Mouse (Mus musculus): Measurements from ENCODE around the gene Rbpms2. TPM values are rescaled to one million over a fixed set of nuclear protein-coding genes. Genes with fewer than 3 reads are reported as not detected.

Gene Rbpms2
- polyA plus RNA-seq (2011; ENCODE audit: insufficient read depth, insufficient read length, low read depth, missing spikeins) = 162 and 174 TPM in 2 replicates

DNA sequence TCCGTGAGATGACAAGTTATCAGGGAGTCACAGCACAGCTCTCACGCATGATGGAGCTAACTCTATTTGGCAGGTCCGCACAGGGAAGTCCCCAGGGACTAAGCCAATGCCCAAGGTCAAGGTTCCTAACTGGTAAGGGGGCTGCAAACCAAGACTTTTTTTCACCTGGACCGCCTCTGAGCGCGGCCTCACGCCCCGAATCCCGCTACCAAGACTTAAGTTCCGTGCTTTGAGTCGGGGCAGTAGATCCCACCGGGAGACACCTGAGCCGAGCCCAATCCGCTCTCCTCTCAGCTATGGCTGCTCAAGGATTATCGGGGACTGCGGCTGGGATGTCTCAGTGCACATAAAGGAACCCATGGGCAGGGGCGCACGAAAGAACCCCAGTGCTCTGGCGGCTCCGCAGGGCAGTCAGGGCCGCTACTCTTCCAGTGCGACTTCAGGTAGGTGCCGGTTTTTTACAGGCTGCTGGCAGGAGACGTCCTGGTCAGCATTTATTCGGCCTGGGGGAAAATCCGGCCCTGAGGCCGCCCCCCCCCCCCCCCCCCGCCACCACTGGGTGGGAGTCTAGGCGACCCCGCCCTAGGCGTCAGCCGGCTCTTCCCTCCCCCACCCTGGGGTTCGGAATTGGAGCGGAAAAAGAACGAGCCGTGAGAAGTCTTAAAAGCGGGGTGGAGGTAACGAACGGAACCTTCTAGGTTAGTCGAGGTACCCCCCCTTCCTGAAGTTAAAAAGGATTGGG is at the start of gene Rbpms2:
TSS of gene Rbpms2 (plus strand) at position 624 of the 742 bp plus-strand sequence.
- H3K9ac ChIP-seq (ENCODE audit: low read depth, poor library complexity, severe bottlenecking) = peak within 1 kb of the TSS; percentile 85
- H3K4me1 ChIP-seq (ENCODE audit: control insufficient read depth, insufficient read depth, low read length) = no peaks in the 10 kb centered on the region
- H3K36me3 ChIP-seq (ENCODE audit: control insufficient read depth, insufficient read depth, low read length, poor library complexity, severe bottlenecking) = no peaks in the 10 kb centered on the region
- H3K27ac ChIP-seq (ENCODE audit: insufficient read depth, low read length) = peak within 1 kb of the TSS; percentile 91
- TF ChIP-seq CTCF (IDR thresholded peaks at IDR 0.05; ENCODE audit: low read depth, low read length) (no peak), POLR2A (IDR thresholded peaks at IDR 0.05; ENCODE audit: insufficient read depth, low read length) (peak; percentile 17)
- H3K4me3 ChIP-seq (ENCODE audit: low read depth, low read length) = peak within 1 kb of the TSS; percentile 92
- no peaks in the 10 kb centered on the region for H3K27me3 ChIP-seq (ENCODE audit: control insufficient read depth, insufficient read depth, low read length, poor library complexity, severe bottlenecking)
- H3K9me3 ChIP-seq (replicated peaks; ENCODE audit: control insufficient read depth, insufficient read depth, low read length, poor library complexity, severe bottlenecking) = no peaks in the 10 kb centered on the region

DNA sequence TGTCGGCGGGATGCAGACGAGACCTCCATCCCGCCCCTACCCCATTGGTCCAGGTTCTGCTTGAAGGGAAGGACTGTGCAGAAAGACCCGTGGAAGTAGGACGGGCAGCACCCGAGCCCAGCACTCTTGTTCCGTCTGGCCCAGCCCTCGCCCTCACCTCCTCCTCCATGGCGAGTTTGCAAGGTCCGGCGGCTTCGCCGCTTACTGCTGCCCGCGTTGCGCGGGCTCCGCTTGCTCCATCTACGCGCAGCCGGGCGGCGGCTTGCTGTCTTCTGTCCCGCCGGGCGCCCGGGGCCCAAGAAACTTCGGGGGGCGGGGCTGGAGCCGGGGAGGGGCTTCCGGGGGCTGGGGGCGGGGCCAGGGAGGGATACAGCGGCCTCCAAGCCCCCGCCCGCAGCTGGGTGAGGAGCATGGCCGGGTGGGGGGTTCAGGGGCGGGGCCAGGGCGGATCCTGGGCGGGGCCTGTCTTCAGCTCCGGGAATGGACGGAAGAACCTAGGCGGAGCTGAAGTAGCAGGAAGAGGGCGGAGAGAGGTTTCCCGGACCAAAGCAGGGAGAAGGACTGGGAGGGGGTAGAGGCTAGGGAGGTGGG is 49.6 kb upstream of the Rbpms2 start, which contains the start of gene Plekho2:
TSS of gene Plekho2 (minus strand) at position 260 of the 591 bp plus-strand sequence.
- peak within 1 kb of the TSS; percentile 65 for H3K9ac ChIP-seq (ENCODE audit: low read depth, poor library complexity, severe bottlenecking)
- H3K4me3 ChIP-seq (ENCODE audit: low read depth, low read length) = peak within 1 kb of the TSS; percentile 84
- H3K27me3 ChIP-seq (ENCODE audit: control insufficient read depth, insufficient read depth, low read length, poor library complexity, severe bottlenecking) = no peaks in the 10 kb centered on the region
- no peak for TF ChIP-seq CTCF (IDR thresholded peaks at IDR 0.05; ENCODE audit: low read depth, low read length)
- 0 out of 2 replicates have a peak, but pooled peaks have one; percentile 22 for TF ChIP-seq EP300 (IDR thresholded peaks at IDR 0.05; ENCODE audit: insufficient read depth, low read depth, low read length)
- peak; percentile 40 for TF ChIP-seq POLR2A (IDR thresholded peaks at IDR 0.05; ENCODE audit: insufficient read depth, low read length)
- H3K9me3 ChIP-seq (replicated peaks; ENCODE audit: control insufficient read depth, insufficient read depth, low read length, poor library complexity, severe bottlenecking) = no peaks in the 10 kb centered on the region
- peak within 1 kb of the TSS; percentile 52 for H3K27ac ChIP-seq (ENCODE audit: insufficient read depth, low read length)
- no peaks in the 10 kb centered on the region for H3K4me1 ChIP-seq (ENCODE audit: control insufficient read depth, insufficient read depth, low read length)
- no peaks in the 10 kb centered on the region for H3K36me3 ChIP-seq (ENCODE audit: control insufficient read depth, insufficient read depth, low read length, poor library complexity, severe bottlenecking)

DNA sequence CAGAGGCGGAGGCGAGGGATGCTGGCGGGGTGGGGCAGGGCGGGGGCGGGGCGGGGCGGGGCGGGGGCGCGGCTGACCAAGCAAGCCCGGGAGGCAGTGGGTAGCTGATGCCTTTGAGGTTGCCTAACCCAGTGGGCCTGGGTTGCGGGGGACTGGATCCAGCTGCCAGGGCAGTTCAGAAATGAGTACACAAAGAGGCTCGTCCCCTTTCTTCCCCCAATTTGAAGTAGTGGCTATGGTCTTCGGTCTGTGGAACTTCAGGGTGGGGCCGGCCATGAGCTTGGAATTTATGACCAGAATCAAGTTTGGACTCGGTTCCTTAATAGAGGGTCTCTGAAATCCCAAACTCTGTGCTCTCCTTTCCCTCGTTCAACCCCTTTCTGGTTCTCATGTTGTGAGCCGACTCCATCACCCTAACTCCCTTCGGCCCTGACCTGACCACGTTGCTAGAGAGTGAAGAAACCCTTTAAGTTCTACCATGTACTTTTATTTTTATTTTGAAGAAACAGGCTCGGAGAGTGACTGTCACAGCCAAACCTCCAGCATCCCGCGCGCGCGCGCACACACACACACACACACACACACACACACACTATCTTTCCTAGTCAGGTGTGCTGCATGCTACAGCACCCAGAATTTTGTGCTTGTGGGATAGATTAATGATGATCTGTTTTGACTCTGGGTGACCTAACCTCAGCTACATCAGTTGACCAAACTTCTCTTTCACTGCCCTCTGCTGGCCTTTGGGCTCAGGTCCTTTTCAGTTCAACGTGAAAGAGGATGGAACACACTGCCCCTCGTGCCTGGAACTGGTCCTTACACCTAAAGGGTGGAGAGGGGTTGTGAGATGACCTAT is 48.8 kb upstream of the Rbpms2 start:
- TF ChIP-seq CTCF (IDR thresholded peaks at IDR 0.05; ENCODE audit: low read depth, low read length) (peak; percentile 92), POLR2A (IDR thresholded peaks at IDR 0.05; ENCODE audit: insufficient read depth, low read length) (peak; percentile 32), EP300 (IDR thresholded peaks at IDR 0.05; ENCODE audit: insufficient read depth, low read depth, low read length) (no peak)
- peak overlapping the region; percentile 52 for H3K27ac ChIP-seq (ENCODE audit: insufficient read depth, low read length)
- peak overlapping the region; percentile 56 for H3K4me3 ChIP-seq (ENCODE audit: low read depth, low read length)
- peak overlapping the region; percentile 49 for H3K9ac ChIP-seq (ENCODE audit: low read depth, poor library complexity, severe bottlenecking)
- no peaks in the 10 kb centered on the region for H3K9me3 ChIP-seq (replicated peaks; ENCODE audit: control insufficient read depth, insufficient read depth, low read length, poor library complexity, severe bottlenecking)
- no peaks in the 10 kb centered on the region for H3K27me3 ChIP-seq (ENCODE audit: control insufficient read depth, insufficient read depth, low read length, poor library complexity, severe bottlenecking)
- H3K36me3 ChIP-seq (ENCODE audit: control insufficient read depth, insufficient read depth, low read length, poor library complexity, severe bottlenecking) = no peaks in the 10 kb centered on the region
- no peaks in the 10 kb centered on the region for H3K4me1 ChIP-seq (ENCODE audit: control insufficient read depth, insufficient read depth, low read length)

DNA sequence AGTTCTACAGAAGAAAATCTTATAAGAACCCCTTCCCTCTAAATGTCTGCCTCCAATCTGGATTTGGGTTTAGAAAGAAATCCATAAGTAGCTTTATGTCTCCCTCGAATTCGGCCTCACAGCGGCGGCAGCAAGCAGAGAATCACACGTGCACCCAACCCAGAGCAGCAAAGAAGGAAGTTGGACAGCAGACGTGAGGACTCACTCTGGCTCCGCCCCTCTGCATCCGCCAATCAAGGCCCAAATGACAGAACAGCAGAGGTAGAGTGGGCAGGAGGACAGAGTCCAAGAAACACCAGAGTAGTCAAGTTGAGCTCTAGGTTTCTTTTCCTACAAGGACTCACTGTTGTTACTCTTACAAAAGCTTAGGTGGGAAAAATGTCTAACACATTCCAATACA is 46.4 kb upstream of the Rbpms2 start:
- TF ChIP-seq EP300 (IDR thresholded peaks at IDR 0.05; ENCODE audit: insufficient read depth, low read depth, low read length) (no peak), CTCF (IDR thresholded peaks at IDR 0.05; ENCODE audit: low read depth, low read length) (no peak), POLR2A (IDR thresholded peaks at IDR 0.05; ENCODE audit: insufficient read depth, low read length) (peak; percentile 19)
- H3K27me3 ChIP-seq (ENCODE audit: control insufficient read depth, insufficient read depth, low read length, poor library complexity, severe bottlenecking) = no peaks in the 10 kb centered on the region
- H3K4me3 ChIP-seq (ENCODE audit: low read depth, low read length) = no peak overlapping the region
- no peaks in the 10 kb centered on the region for H3K9me3 ChIP-seq (replicated peaks; ENCODE audit: control insufficient read depth, insufficient read depth, low read length, poor library complexity, severe bottlenecking)
- H3K27ac ChIP-seq (ENCODE audit: insufficient read depth, low read length) = no peak overlapping the region
- no peak overlapping the region for H3K9ac ChIP-seq (ENCODE audit: low read depth, poor library complexity, severe bottlenecking)
- H3K4me1 ChIP-seq (ENCODE audit: control insufficient read depth, insufficient read depth, low read length) = no peaks in the 10 kb centered on the region
- no peaks in the 10 kb centered on the region for H3K36me3 ChIP-seq (ENCODE audit: control insufficient read depth, insufficient read depth, low read length, poor library complexity, severe bottlenecking)

DNA sequence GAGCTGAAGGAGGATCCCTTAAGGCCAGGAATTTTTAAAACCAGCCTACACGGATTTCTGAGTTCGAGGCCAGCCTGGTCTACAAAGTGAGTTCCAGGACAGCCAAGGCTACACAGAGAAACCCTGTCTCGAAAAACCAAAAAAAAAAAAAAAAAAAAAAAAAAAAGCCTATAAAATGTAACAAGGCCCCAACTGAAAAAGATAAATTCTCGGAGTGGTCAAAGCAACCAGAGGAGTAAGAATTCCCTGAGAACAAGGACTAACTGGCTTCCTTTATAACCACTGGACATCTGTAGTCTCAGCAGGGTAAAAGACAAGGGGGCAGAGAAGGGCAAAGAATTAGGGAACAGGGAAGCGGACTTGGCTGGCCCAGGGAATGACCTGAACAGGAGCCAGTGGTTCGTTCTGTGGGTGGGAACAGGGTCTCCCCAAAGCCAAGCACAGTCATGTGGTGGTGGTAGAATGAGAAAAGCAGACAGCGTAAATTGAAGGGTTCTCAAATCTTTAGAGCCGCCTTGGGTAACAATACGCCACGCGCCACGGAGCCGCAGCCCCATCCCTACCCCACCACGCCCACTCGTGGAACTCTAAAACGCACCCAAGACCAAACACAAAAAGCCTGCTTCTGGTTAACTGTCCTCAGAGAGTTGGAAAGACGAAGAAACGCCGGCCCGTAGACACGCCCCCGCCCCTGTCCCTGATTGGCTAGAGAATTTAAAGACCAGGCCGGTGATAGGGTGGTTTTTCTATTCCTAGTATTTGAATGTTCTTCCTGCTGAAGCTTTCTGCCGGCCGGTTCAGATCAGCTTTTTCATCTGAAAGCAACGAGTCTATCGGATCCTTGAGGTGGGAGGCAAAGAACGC is 42.8 kb upstream of the Rbpms2 start, which contains the start of gene Pif1:
TSS of gene Pif1 (plus strand) at position 755 of the 864 bp plus-strand sequence.
- Histone ChIP-seq H3K9me3 (replicated peaks; ENCODE audit: control insufficient read depth, insufficient read depth, low read length, poor library complexity, severe bottlenecking) (no peaks in the 10 kb centered on the region), H3K9ac (ENCODE audit: low read depth, poor library complexity, severe bottlenecking) (peak within 1 kb of the TSS; percentile 69), H3K4me1 (ENCODE audit: control insufficient read depth, insufficient read depth, low read length) (no peaks in the 10 kb centered on the region), H3K36me3 (ENCODE audit: control insufficient read depth, insufficient read depth, low read length, poor library complexity, severe bottlenecking) (peaks cover 14% of the 10 kb centered on the region), H3K27me3 (ENCODE audit: control insufficient read depth, insufficient read depth, low read length, poor library complexity, severe bottlenecking) (no peaks in the 10 kb centered on the region), H3K27ac (ENCODE audit: insufficient read depth, low read length) (peak within 1 kb of the TSS; percentile 80), H3K4me3 (ENCODE audit: low read depth, low read length) (peak within 1 kb of the TSS; percentile 95)
- TF ChIP-seq CTCF (IDR thresholded peaks at IDR 0.05; ENCODE audit: low read depth, low read length) (no peak), EP300 (IDR thresholded peaks at IDR 0.05; ENCODE audit: insufficient read depth, low read depth, low read length) (0 out of 2 replicates have a peak, but pooled peaks have one; percentile 14), POLR2A (IDR thresholded peaks at IDR 0.05; ENCODE audit: insufficient read depth, low read length) (peak; percentile 20)
